Mouse (Mus musculus): ENCODE measurements around the gene Zfp462.

DNA sequence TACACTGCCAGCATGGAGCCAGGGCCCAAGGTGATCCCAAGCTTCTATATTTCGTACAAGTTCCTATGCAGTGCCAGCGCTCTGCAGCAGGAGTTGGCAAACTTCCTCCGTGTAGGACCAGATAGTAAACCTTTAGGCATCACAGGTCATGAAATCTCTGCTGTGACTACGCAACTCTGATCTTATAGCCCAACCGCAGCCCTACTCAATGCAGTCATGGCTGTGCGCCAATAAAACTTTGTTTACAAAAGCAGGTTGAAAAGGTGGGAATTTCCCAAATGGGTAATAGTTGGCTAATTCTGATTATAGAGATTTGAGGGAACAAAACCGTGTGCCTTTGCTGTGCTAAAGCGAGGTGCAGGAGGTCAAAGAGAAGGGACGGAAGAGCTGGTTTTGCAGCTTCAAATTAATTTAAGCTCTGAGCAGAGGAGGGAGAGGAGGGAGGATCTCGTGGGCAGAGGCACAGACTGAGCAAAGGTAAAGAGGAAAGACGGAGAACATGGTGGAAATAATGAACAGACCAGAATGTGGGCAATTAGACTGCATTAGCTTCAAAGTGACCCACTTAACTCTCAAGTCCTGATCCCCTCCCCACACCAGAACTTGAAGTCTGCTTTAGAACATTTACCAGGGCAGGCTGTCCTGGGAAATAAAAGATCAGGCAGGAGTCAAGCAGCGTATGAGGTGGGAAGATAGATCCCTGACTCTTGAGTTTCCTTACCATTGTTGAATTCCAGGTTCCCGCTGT is 183.4 kb downstream of the Zfp462 start:
- no peak for TF ChIP-seq FLI1 (IDR thresholded peaks at IDR 0.05; ENCODE audit: low read length)
- no peak for TF ChIP-seq GATA1 (IDR thresholded peaks at IDR 0.05; ENCODE audit: borderline replicate concordance, low read length)
